Comparison of ENCODE assay signal across 22 mouse cellular contexts in the genomic region with DNA sequence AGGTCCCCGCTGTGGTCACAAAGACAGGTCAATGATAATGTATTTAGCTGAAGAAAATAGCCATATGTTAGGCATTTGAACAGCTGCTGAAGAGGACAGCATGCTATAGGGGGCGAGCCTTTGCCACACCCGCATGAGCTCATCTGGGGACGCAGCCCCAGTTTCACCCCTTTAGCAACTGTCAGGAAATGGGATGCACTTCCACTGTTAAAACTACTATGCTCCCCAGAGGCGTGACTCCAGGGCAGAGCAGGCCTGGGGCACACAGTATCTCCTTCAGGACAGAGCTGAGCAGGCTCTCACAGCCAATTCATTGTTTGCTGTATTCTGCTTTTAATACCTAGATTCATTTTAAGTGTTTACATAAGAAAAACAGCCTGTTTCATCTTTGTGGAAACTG.
DNase-seq lines count a peak whose midpoint lies in the region; ATAC-seq and TF ChIP-seq lines count a peak whose summit lies in the region.
"Had no signal": no experiment of that assay in that cellular context is flagged by ENCODE, and none has a peak within 500 bp of the region (broad histone marks: within the 10 kb centered on the region; RNA-seq: fewer than 3 reads in every experiment).

No protein-coding gene starts in this region.

- 59% methylated on average over 5 of the region's 5 CpGs for whole genome bisulfite sequencing in heart, postnatal 0 days
- 56% methylated on average over 5 of the region's 5 CpGs for WGBS in heart, embryonic 11.5 days (ENCODE audit: insufficient replicate concordance)
- 38% methylated on average over 5 of the region's 5 CpGs for WGBS in kidney, embryonic 16.5 days
- 47% methylated on average over 5 of the region's 5 CpGs for WGBS in neural tube, embryonic 13.5 days

- H3K4me3 ChIP-seq in heart, postnatal 0 days (ENCODE audit: low read depth, low read length): no peak overlapping the region
- H3K4me3 ChIP-seq in heart, embryonic 11.5 days (ENCODE audit: low read depth, low read length): no peak overlapping the region
- no peak overlapping the region for H3K4me3 ChIP-seq in kidney, embryonic 16.5 days (ENCODE audit: low read length)
- no peak overlapping the region for H3K4me3 ChIP-seq in neural tube, embryonic 13.5 days
- H3K4me3 ChIP-seq: heart, embryonic 10.5 days; limb, embryonic 12.5 days; midbrain, embryonic 13.5 days; myocyte had no signal

- ATAC-seq in heart, postnatal 0 days (ENCODE audit: insufficient read depth, low read depth): peak; percentile 44; the same call in 1 of the 2 replicates
- no peak for ATAC-seq in heart, embryonic 11.5 days (replicated peaks; ENCODE audit: insufficient number of reproducible peaks, low FRiP score, low TSS enrichment)
- peak; percentile 46; the same call in 1 of the 2 replicates for ATAC-seq in kidney, embryonic 16.5 days (ENCODE audit: low FRiP score, low TSS enrichment)
- ATAC-seq in neural tube, embryonic 13.5 days (ENCODE audit: low read depth): 0 out of 2 replicates have a peak, but pooled peaks have one; percentile 32
- ATAC-seq: CD4-positive, CD25-positive, alpha-beta regulatory T cell, adult 4 months; midbrain, embryonic 13.5 days had no signal

- 0 out of 2 replicates have a peak overlapping the region, but pooled peaks have one; percentile 41 for H3K27ac ChIP-seq in heart, postnatal 0 days (ENCODE audit: low read depth)
- H3K27ac ChIP-seq in heart, embryonic 11.5 days (ENCODE audit: low read depth, low read length): no peak overlapping the region
- H3K27ac ChIP-seq in kidney, embryonic 16.5 days (ENCODE audit: low read length): no peak overlapping the region
- no peak overlapping the region for H3K27ac ChIP-seq in neural tube, embryonic 13.5 days (replicated peaks)
- H3K27ac ChIP-seq: heart, embryonic 10.5 days; limb, embryonic 12.5 days; liver, embryonic 14.5 days; midbrain, embryonic 13.5 days had no signal

- no peaks in the 10 kb centered on the region for H3K27me3 ChIP-seq in heart, postnatal 0 days (ENCODE audit: control insufficient read depth, insufficient read depth, low read length)
- H3K27me3 ChIP-seq in heart, embryonic 11.5 days (ENCODE audit: control insufficient read depth, insufficient read depth, low read length): no peaks in the 10 kb centered on the region
- H3K27me3 ChIP-seq in kidney, embryonic 16.5 days (ENCODE audit: insufficient read depth, low read length): peaks cover 3% of the 10 kb centered on the region; the same call in 1 of the 2 replicates
- H3K27me3 ChIP-seq in neural tube, embryonic 13.5 days: no peaks in the 10 kb centered on the region
- H3K27me3 ChIP-seq: limb, embryonic 12.5 days; midbrain, embryonic 13.5 days had no signal

- H3K9ac ChIP-seq in heart, postnatal 0 days (replicated peaks; ENCODE audit: low read depth, low read length): no peak overlapping the region
- H3K9ac ChIP-seq in heart, embryonic 11.5 days (ENCODE audit: low read depth, low read length): no peak overlapping the region
- H3K9ac ChIP-seq in kidney, embryonic 16.5 days (replicated peaks; ENCODE audit: low read length): no peak overlapping the region
- H3K9ac ChIP-seq in neural tube, embryonic 13.5 days: no peak overlapping the region
- H3K9ac ChIP-seq: limb, embryonic 12.5 days; liver, embryonic 14.5 days; midbrain, embryonic 13.5 days had no signal

- TF ChIP-seq CTCF in heart, postnatal 0 days (IDR thresholded peaks at IDR 0.05; ENCODE audit: low read depth): no peak

- H3K36me3 ChIP-seq in heart, postnatal 0 days (replicated peaks; ENCODE audit: control insufficient read depth, insufficient read depth, low read length): no peaks in the 10 kb centered on the region
- H3K36me3 ChIP-seq in heart, embryonic 11.5 days (ENCODE audit: control insufficient read depth, insufficient read depth, low read length): no peaks in the 10 kb centered on the region
- H3K36me3 ChIP-seq in kidney, embryonic 16.5 days (ENCODE audit: insufficient read depth, low read length): no peaks in the 10 kb centered on the region
- no peaks in the 10 kb centered on the region for H3K36me3 ChIP-seq in neural tube, embryonic 13.5 days
- H3K36me3 ChIP-seq: G1E; heart, embryonic 10.5 days; limb, embryonic 12.5 days; midbrain, embryonic 13.5 days had no signal

- peak; percentile 27 for DNase-seq in embryo, embryonic 10.5 days (ENCODE audit: low spot score)
- no peak for DNase-seq in embryo, embryonic 9.5 days (ENCODE audit: extremely low spot score)
- no peak for DNase-seq in heart, postnatal 0 days (ENCODE audit: low spot score)
- no peak for DNase-seq in kidney, postnatal 14 days
- no peak for DNase-seq in neural tube, embryonic 10.5 days (ENCODE audit: extremely low spot score, low spot score)
- DNase-seq: adrenal gland, postnatal 36 days; cerebellum, adult 8-10 months; gastrocnemius, postnatal 36 days; heart, postnatal 36 days; kidney, adult 8-10 months; retina, postnatal 1 day; right cerebral cortex, postnatal 4 days had no signal

- no peak overlapping the region for H3K4me2 ChIP-seq in heart, postnatal 0 days (ENCODE audit: low read depth, low read length)
- H3K4me2 ChIP-seq in heart, embryonic 11.5 days: no peak overlapping the region
- H3K4me2 ChIP-seq in kidney, embryonic 16.5 days (replicated peaks; ENCODE audit: low read depth, low read length): no peak overlapping the region
- H3K4me2 ChIP-seq in neural tube, embryonic 13.5 days: no peak overlapping the region
- H3K4me2 ChIP-seq: limb, embryonic 12.5 days; midbrain, embryonic 13.5 days had no signal

- H3K9me3 ChIP-seq in heart, postnatal 0 days (replicated peaks; ENCODE audit: control insufficient read depth, low read length): no peaks in the 10 kb centered on the region
- no peaks in the 10 kb centered on the region for H3K9me3 ChIP-seq in heart, embryonic 11.5 days (replicated peaks; ENCODE audit: control insufficient read depth, low read length)
- H3K9me3 ChIP-seq in kidney, embryonic 16.5 days (ENCODE audit: low read length): no peaks in the 10 kb centered on the region
- H3K9me3 ChIP-seq in neural tube, embryonic 13.5 days: no peaks in the 10 kb centered on the region
- H3K9me3 ChIP-seq: G1E; heart, embryonic 10.5 days; limb, embryonic 12.5 days; midbrain, embryonic 13.5 days had no signal

- no peak for TF ChIP-seq EP300 in heart, postnatal 0 days (IDR thresholded peaks at IDR 0.05; ENCODE audit: low read depth)

- peaks cover 11% of the 10 kb centered on the region; the same call in 1 of the 2 replicates for H3K4me1 ChIP-seq in heart, postnatal 0 days (ENCODE audit: control insufficient read depth, insufficient read depth)
- peaks cover 13% of the 10 kb centered on the region; the same call in 1 of the 2 replicates for H3K4me1 ChIP-seq in heart, embryonic 11.5 days (ENCODE audit: control insufficient read depth, insufficient read depth, low read length)
- peaks cover 5% of the 10 kb centered on the region; the same call in 1 of the 2 replicates for H3K4me1 ChIP-seq in kidney, embryonic 16.5 days (ENCODE audit: insufficient read depth, low read length)
- peaks cover 30% of the 10 kb centered on the region for H3K4me1 ChIP-seq in neural tube, embryonic 13.5 days (replicated peaks)
